Mouse (Mus musculus): ENCODE measurements at regions not wholly inside any gene's neighbourhood (a gene's known extent, or its start where the extent isn't known, plus 50 kb on each side); places are given as distances from the start of the nearest gene placed in this dataset.

DNA sequence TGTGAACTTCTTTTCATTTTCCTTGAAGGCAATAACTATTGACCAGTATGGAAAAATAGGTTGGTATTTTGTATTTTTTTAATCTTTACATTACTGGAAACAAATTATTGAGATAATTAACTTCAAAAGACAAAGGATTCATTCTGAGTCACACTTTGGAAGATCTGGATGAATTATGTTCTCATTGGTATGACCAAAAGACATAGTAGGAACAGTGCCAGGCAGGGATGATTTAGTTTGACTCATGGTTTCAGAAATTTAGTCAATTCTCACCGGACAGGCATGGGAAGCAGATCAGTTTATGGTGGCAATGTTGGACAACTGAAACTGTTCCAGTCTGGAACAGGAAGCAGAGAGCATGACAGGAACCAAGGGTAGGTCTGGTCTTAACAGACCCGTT, 416.6 kb downstream of the Gria2 start:
- TF ChIP-seq CTCF (IDR thresholded peaks at IDR 0.05; ENCODE audit: insufficient read depth, low read depth, low read length) (no peak), POLR2A (IDR thresholded peaks at IDR 0.05; ENCODE audit: insufficient read depth, low read depth, low read length) (no peak)

Measured in olfactory bulb, adult 2 months (tissue).